Mouse (Mus musculus) intestine, postnatal 0 days (tissue): ENCODE results near the gene Gpr55. TPM values are rescaled to one million over a fixed set of nuclear protein-coding genes. Genes with fewer than 3 reads are reported as not detected.

Experiments
- ATAC-seq: fragments of 200-750 bp; cut with Nextera tagmentation; 2 replicates; pipeline ENCODE4 v1.8.0; 2017; ENCODE audit warnings: mild to moderate bottlenecking, moderate TSS enrichment, moderate library complexity
- H3K27ac ChIP-seq: fragments of 300-500 bp; sonication (generic); 2 replicates; pipeline ENCODE4 v1.5.1; 2014; ENCODE audit warnings: mild to moderate bottlenecking, low read depth, low read length, moderate library complexity
- H3K27me3 ChIP-seq: fragments of 300-500 bp; sonication (generic); replicated peaks from 2 replicates; pipeline ENCODE4 v1.6.1; 2014; ENCODE audit warnings: low read length, mixed read lengths; ENCODE audit not compliant: control insufficient read depth, insufficient read depth
- H3K36me3 ChIP-seq: fragments of 300-500 bp; sonication (generic); 2 replicates; pipeline ENCODE4 v1.6.1; 2014; ENCODE audit warnings: mild to moderate bottlenecking, moderate library complexity; ENCODE audit not compliant: control insufficient read depth, insufficient read depth
- H3K4me1 ChIP-seq: fragments of 300-500 bp; sonication (generic); replicated peaks from 2 replicates; pipeline ENCODE4 v1.6.1; 2014; ENCODE audit warnings: antibody characterized with exemption, low read length, mixed read lengths; ENCODE audit not compliant: control insufficient read depth, insufficient read depth
- H3K4me2 ChIP-seq: fragments of 300-500 bp; sonication (generic); replicated peaks from 2 replicates; pipeline ENCODE4 v1.6.1; 2014; ENCODE audit warnings: low read depth, mild to moderate bottlenecking, moderate library complexity
- H3K4me3 ChIP-seq: fragments of 300-500 bp; sonication (generic); 2 replicates; pipeline ENCODE4 v1.5.1; 2014; ENCODE audit warnings: low read depth, low read length
- H3K9ac ChIP-seq: fragments of 300-500 bp; sonication (generic); 2 replicates; pipeline ENCODE4 v1.6.1; 2014; ENCODE audit warnings: mild to moderate bottlenecking, low read depth, low read length
- H3K9me3 ChIP-seq: fragments of 300-500 bp; sonication (generic); 2 replicates; pipeline ENCODE4 v1.6.1; 2016; ENCODE audit warnings: mixed run types; ENCODE audit not compliant: control insufficient read depth
- CTCF ChIP-seq: sonication (generic); IDR thresholded peaks from 2 replicates; pipeline ENCODE4 v1.5.1; 2016; ENCODE audit warnings: low read depth, mild to moderate bottlenecking, control low read depth, antibody characterized with exemption, moderate library complexity
- WGBS: fragments of 180-500 bp; shearing (Covaris S2); extraction: QIAGEN DNeasy Blood & Tissue Kit; methylation state at CpG from one replicate; pipeline ENCODE4 v1.1.7; 2014; 5-methylcytosine and 5-hydroxymethylcytosine counted together
- polyA plus RNA-seq: library from polyadenylated mRNA; unstranded; fragments of >200 nt; fragmentation: Nextera tagmentation; extraction: Ambion mirVana; gene quantifications from 2 replicates; pipeline ENCODE4 v1.2.1, GENCODE M21; 2015

Gene Gpr55
- polyA plus RNA-seq, 1 experiment from 2014 or later, result 0.30 TPM

DNA sequence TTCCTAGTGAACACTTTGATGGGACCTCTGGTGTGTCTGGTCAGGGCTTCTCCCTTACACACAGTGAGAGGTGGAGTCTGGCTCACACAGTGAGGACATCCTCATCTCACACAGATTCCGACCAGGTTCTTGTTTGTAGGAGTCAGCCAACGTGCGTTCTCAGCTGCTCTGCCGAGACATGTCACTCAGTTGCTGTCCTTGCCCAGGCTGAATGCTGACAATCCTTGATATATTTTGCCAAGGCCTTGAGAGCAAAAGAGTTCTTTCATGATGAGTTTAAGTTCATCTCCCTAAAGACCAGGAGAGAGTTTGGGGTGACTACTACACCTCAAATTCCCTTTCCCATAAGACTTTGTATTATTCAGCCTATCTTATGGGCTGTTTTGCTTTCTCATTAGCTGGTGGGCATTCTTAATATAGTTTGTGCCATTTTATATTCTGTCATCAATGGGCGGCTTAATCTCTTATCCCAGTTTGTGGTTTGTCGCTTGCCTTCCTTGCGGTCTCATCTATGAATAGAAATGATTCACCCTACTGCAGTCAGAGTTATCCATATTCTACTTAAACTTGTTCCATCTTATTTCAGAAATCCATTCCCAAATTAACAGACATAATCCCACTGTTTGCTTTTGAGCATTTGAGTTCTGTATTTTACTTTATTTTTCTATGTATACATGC, 47.6 kb downstream of the Gpr55 start:
- Histone ChIP-seq H3K4me3 (no peak overlapping the region), H3K4me2 (no peak overlapping the region), H3K4me1 (no peaks in the 10 kb centered on the region), H3K9me3 (no peaks in the 10 kb centered on the region), H3K36me3 (0 out of 2 replicates have a peak, but pooled peaks cover 2% of the 10 kb centered on the region), H3K27me3 (no peaks in the 10 kb centered on the region), H3K9ac (no peak overlapping the region), H3K27ac (no peak overlapping the region)
- TF ChIP-seq CTCF, result no peak
- no peak for ATAC-seq
- 92% methylated on average over 7 of the region's 7 CpGs for WGBS

DNA sequence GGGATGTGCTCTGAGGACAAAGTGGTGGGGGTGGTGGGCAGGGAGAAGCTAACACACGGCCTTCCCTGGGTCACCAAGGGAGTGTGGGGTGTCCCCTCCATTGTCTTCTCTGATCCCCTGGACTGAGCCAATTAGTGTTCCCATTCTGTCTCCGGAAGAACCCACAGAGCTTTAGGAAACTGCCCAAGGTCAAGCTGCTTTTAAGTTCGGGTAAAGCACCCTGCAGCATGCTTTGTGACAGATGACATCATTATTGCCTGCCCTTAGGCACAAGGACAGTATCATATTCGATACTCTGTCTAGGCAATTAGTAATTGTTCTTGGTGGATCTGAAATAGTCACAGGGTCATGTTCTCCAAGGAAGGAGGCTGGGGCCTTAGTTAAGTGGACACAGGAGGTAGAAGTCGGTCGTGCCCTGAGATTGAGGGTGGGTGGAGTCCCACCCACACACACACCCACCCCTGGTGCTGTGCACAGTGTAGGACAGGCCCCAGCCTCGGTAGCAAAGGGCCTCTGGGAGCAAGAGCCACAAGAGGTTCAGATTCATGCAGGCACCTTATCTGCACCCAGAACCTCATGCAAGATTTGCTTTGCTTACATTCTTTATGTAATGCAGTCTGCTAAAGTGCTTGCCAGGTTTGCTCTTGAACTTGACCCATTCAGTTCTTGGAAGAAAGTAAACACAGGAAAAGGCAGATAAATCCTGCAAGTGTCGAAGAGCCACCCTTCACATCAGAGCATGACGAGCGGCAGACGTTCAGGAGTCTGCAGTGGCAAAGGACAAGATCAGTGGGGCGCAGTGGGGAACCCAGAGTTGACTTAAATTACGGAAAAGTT, 51.8 kb downstream of the Gpr55 start:
- WGBS, result 34% methylated on average over 13 of the region's 13 CpGs
- Histone ChIP-seq H3K4me3 (no peak overlapping the region), H3K9ac (no peak overlapping the region), H3K27ac (no peak overlapping the region), H3K9me3 (no peaks in the 10 kb centered on the region), H3K36me3 (peaks cover 44% of the 10 kb centered on the region), H3K4me2 (no peak overlapping the region), H3K27me3 (no peaks in the 10 kb centered on the region), H3K4me1 (no peaks in the 10 kb centered on the region)
- 0 out of 2 replicates have a peak, but pooled peaks have one; percentile 22 for ATAC-seq
- TF ChIP-seq CTCF, result no peak

DNA sequence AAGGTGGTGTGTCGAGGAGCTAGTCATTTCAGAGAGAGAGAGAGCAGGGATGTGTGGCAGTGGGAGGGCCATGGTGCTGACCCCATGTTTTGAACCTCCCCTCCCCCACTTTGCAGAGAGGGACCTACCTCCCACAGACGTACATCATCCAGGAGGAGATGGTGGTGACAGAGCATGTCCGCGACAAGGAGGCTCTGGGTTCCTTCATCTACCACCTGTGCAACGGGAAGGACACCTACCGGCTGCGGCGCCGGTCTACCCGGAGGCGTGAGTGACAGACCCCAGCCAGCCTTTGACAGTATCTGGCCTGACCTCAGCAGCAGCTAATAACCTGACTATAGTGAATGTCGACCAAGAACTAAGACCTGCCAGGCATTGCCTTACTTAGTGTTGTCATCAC, 53.9 kb downstream of the Gpr55 start:
- Histone ChIP-seq H3K9me3 (no peaks in the 10 kb centered on the region), H3K4me1 (no peaks in the 10 kb centered on the region), H3K9ac (no peak overlapping the region), H3K36me3 (peaks cover 56% of the 10 kb centered on the region), H3K27me3 (no peaks in the 10 kb centered on the region), H3K4me3 (no peak overlapping the region), H3K27ac (no peak overlapping the region), H3K4me2 (no peak overlapping the region)
- WGBS, result 91% methylated on average over 12 of the region's 12 CpGs
- TF ChIP-seq CTCF, result no peak
- ATAC-seq, result no peak

DNA sequence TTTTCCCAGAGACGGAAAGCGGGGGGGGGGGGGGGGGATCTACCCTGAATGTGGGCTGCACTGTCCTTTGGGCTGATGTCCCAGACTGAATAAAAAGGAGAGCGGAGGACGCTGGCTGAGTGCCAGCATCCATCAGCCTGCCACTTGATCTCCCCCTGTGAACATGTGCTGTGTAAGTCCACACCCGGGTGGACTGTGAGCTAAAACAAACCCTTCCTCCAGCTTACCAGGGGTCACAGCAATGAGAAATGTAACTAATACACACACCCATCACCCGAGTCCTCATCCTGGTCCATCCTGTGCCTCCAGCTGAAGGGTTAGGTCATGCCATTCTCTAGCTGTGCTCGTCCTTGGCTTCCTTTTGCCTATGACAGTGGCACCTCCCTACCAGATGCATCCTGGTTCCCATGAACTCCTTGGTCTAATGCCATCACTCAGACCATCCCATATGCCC, 58.7 kb downstream of the Gpr55 start:
- Histone ChIP-seq H3K9me3 (no peaks in the 10 kb centered on the region), H3K4me3 (no peak overlapping the region), H3K27me3 (no peaks in the 10 kb centered on the region), H3K27ac (no peak overlapping the region), H3K4me1 (0 out of 2 replicates have a peak, but pooled peaks cover 5% of the 10 kb centered on the region), H3K4me2 (no peak overlapping the region), H3K9ac (no peak overlapping the region), H3K36me3 (peaks cover 44% of the 10 kb centered on the region)
- 39% methylated on average over 7 of the region's 7 CpGs for WGBS
- TF ChIP-seq CTCF, result no peak
- ATAC-seq, result no peak

DNA sequence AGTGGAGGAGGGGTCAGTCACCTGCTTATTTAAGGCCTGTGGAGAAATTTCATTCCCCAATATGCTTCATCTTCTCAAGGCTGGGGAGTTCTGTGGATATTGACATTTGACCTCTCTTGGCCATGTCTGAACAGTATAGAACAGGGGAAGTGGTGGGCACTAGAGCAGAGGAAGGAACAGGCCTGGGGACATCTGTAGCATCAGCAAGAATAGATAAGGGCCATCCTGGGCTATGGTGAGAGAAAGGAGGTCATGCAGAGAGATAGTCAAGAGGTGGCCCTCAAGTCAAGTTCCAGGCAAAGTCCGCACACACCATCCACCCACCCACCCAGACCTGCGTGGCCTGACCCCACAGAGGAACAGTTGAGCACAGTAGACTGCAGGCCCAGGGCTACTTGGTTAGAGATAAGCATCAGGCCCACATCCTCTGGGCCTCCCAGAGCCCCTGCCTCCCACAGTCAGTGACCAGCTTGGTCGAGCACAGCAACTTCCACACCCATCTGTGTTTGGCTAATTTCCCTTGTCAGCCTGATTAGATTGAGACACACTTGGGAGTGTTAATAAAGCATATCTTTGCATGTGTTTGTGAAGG, 59.2 kb downstream of the Gpr55 start:
- Histone ChIP-seq H3K4me2 (no peak overlapping the region), H3K36me3 (peaks cover 39% of the 10 kb centered on the region), H3K27me3 (no peaks in the 10 kb centered on the region), H3K4me1 (0 out of 2 replicates have a peak, but pooled peaks cover 5% of the 10 kb centered on the region), H3K4me3 (no peak overlapping the region), H3K9ac (no peak overlapping the region), H3K9me3 (no peaks in the 10 kb centered on the region), H3K27ac (no peak overlapping the region)
- no peak for TF ChIP-seq CTCF
- WGBS, result 50% methylated on average over 3 of the region's 3 CpGs
- no peak for ATAC-seq
